Mouse (Mus musculus) heart, postnatal 0 days (tissue): ENCODE results near the gene Rps11.

Experiments
- CTCF ChIP-seq: IDR thresholded peaks from 2 replicates; pipeline ENCODE4 v1.5.1; 2016; ENCODE audit warnings: antibody characterized with exemption, control low read depth, low read depth
- EP300 ChIP-seq: IDR thresholded peaks from 2 replicates; pipeline ENCODE4 v1.6.1; 2016; ENCODE audit warnings: antibody characterized with exemption, low read depth

GRCm38 (mm10) chr7:45135993-45136567, 11.8 kb upstream of the Rps11 start, which contains the start of the genes Gm45713 and Flt3l:
- TF ChIP-seq CTCF (peak; percentile 95), EP300 (no peak)
